Mouse (Mus musculus) liver, adult 2 months (tissue): Measurements from ENCODE around the gene Taf6l. TPM values are rescaled to one million over a fixed set of nuclear protein-coding genes. Genes with fewer than 3 reads are reported as not detected.

Experiments
- DNase-seq: peaks from one replicate; pipeline ENCODE4 v3.0.0-alpha.2; 2011; ENCODE audit warnings: low read depth, low spot score; ENCODE audit errors: extremely low read depth
- H3K27ac ChIP-seq: fragments of 200-500 bp; replicated peaks from 2 replicates; pipeline ENCODE4 v1.5.1; 2012; ENCODE audit warnings: low read depth, mild to moderate bottlenecking, control low read depth, inconsistent platforms, low read length; ENCODE audit not compliant: insufficient read depth
- H3K27me3 ChIP-seq: fragments of 200-500 bp; 2 replicates; pipeline ENCODE4 v1.6.1; 2012; ENCODE audit warnings: mild to moderate bottlenecking, moderate library complexity, low read length, inconsistent platforms; ENCODE audit not compliant: control insufficient read depth, insufficient read depth
- H3K36me3 ChIP-seq: fragments of 200-500 bp; 2 replicates; pipeline ENCODE4 v1.6.1; 2012; ENCODE audit warnings: low read length, inconsistent platforms; ENCODE audit not compliant: control insufficient read depth, insufficient read depth
- H3K4me1 ChIP-seq: fragments of 200-500 bp; 2 replicates; pipeline ENCODE4 v1.6.1; 2011; ENCODE audit warnings: low read length; ENCODE audit not compliant: control insufficient read depth, insufficient read depth
- H3K4me3 ChIP-seq: fragments of 200-500 bp; 2 replicates; pipeline ENCODE4 v1.5.1; 2011; ENCODE audit warnings: low read depth, mild to moderate bottlenecking, control low read depth, low read length, moderate library complexity; ENCODE audit not compliant: insufficient read depth
- H3K79me2 ChIP-seq: fragments of 200-500 bp; 2 replicates; pipeline ENCODE4 v1.6.1; 2012; ENCODE audit warnings: inconsistent platforms, mild to moderate bottlenecking, low read length, moderate library complexity; ENCODE audit not compliant: control insufficient read depth, insufficient read depth
- H3K9ac ChIP-seq: fragments of 200-500 bp; 2 replicates; pipeline ENCODE4 v1.6.1; 2012; ENCODE audit warnings: low read depth, mild to moderate bottlenecking, control low read depth, inconsistent platforms, low read length
- CTCF ChIP-seq: fragments of 200-500 bp; IDR thresholded peaks from 2 replicates; pipeline ENCODE4 v1.5.1; 2011; ENCODE audit warnings: low read depth, low read length, control low read depth
- POLR2A ChIP-seq: fragments of 200-500 bp; IDR thresholded peaks from 2 replicates; pipeline ENCODE4 v1.6.1; 2011; ENCODE audit warnings: low read length, control low read depth; ENCODE audit not compliant: insufficient read depth; ENCODE audit errors: extremely low read depth
- WGBS: fragments of 180-500 bp; shearing (Covaris S2); methylation state at CpG from one replicate; pipeline ENCODE4 v1.1.7; 2018; 5-methylcytosine and 5-hydroxymethylcytosine counted together
- polyA plus RNA-seq: library from polyadenylated mRNA; depleted of rRNA; stranded (reverse); fragments of >200 nt; gene quantifications from 2 replicates; pipeline ENCODE4 v1.2.3, GENCODE M21; 2012; rRNA removed
- total RNA-seq: library from RNA; depleted of rRNA; stranded (reverse); fragments of >200 nt; gene quantifications from 2 replicates; pipeline ENCODE4 v1.2.3, GENCODE M21; 2014; rRNA removed

The Taf6l gene
- total RNA-seq (4.7 and 5.2 TPM in 2 replicates), polyA plus RNA-seq (5.1 and 5.3 TPM in 2 replicates)

- peak within 1 kb of the TSS; percentile 51 for H3K27ac ChIP-seq
- WGBS = 2% methylated on average over 32 of the region's 32 CpGs
- TF ChIP-seq CTCF (peak; percentile 19; the same call in 1 of the 2 replicates), POLR2A (no peak)
- peak within 1 kb of the TSS; percentile 76 for H3K9ac ChIP-seq
- no peaks in the 10 kb centered on the region for H3K27me3 ChIP-seq
- peak within 1 kb of the TSS; percentile 66 for H3K4me3 ChIP-seq
- DNase-seq = peak; percentile 97
- H3K79me2 ChIP-seq = no peaks in the 10 kb centered on the region
- H3K4me1 ChIP-seq = peaks cover 3% of the 10 kb centered on the region; the same call in 1 of the 2 replicates
- no peaks in the 10 kb centered on the region for H3K36me3 ChIP-seq
Measured at GRCm38 (mm10) chr19:8786008-8786781, at the start of gene Taf6l. Gene Taf6l, minus strand, starts transcription at chr19:8786417.

- Histone ChIP-seq H3K4me1 (0 out of 2 replicates have a peak, but pooled peaks cover under 1% of the 10 kb centered on the region), H3K4me3 (no peak overlapping the region), H3K27me3 (no peaks in the 10 kb centered on the region), H3K79me2 (no peaks in the 10 kb centered on the region), H3K36me3 (peaks cover 58% of the 10 kb centered on the region), H3K27ac (no peak overlapping the region), H3K9ac (no peak overlapping the region)
- no peak for TF ChIP-seq CTCF
- TF ChIP-seq POLR2A = no peak
- no peak for DNase-seq
- WGBS = 81% methylated on average over 4 of the region's 4 CpGs
Measured at GRCm38 (mm10) chr19:8832971-8833370, 46.8 kb upstream of the Taf6l start.

GRCm38 (mm10) chr19:8831262-8831661 lies 45.0 kb upstream of the Taf6l start:
- Histone ChIP-seq H3K4me1 (no peaks in the 10 kb centered on the region), H3K79me2 (no peaks in the 10 kb centered on the region), H3K27me3 (no peaks in the 10 kb centered on the region), H3K36me3 (peaks cover 74% of the 10 kb centered on the region), H3K9ac (no peak overlapping the region), H3K27ac (no peak overlapping the region), H3K4me3 (no peak overlapping the region)
- no peak for TF ChIP-seq POLR2A
- TF ChIP-seq CTCF = no peak
- DNase-seq = no peak
- WGBS = 93% methylated on average over 11 of the region's 11 CpGs

- H3K9ac ChIP-seq = no peak overlapping the region
- no peaks in the 10 kb centered on the region for H3K27me3 ChIP-seq
- no peak for DNase-seq
- no peaks in the 10 kb centered on the region for H3K79me2 ChIP-seq
- no peak overlapping the region for H3K27ac ChIP-seq
- WGBS = 95% methylated on average over 8 of the region's 8 CpGs
- H3K4me3 ChIP-seq = no peak overlapping the region
- TF ChIP-seq CTCF (no peak), POLR2A (no peak)
- no peaks in the 10 kb centered on the region for H3K4me1 ChIP-seq
- H3K36me3 ChIP-seq = peaks cover 80% of the 10 kb centered on the region
Measured at GRCm38 (mm10) chr19:8830664-8831063, 44.4 kb upstream of the Taf6l start.

- Histone ChIP-seq H3K27ac (no peak within 1 kb of the TSS), H3K27me3 (no peaks in the 10 kb centered on the region), H3K9ac (no peak within 1 kb of the TSS), H3K79me2 (no peaks in the 10 kb centered on the region), H3K4me1 (no peaks in the 10 kb centered on the region), H3K36me3 (peaks cover 88% of the 10 kb centered on the region), H3K4me3 (no peak within 1 kb of the TSS)
- no peak for DNase-seq
- WGBS = 90% methylated on average over 8 of the region's 8 CpGs
- TF ChIP-seq CTCF = no peak
- TF ChIP-seq POLR2A = no peak
Measured at GRCm38 (mm10) chr19:8829660-8830059, 43.4 kb upstream of the Taf6l start, which contains the start of gene AC129217.1. Gene AC129217.1, plus strand, starts transcription at chr19:8829773.

- Histone ChIP-seq H3K79me2 (peaks cover 8% of the 10 kb centered on the region; the same call in 1 of the 2 replicates), H3K36me3 (peaks cover 48% of the 10 kb centered on the region), H3K4me1 (peaks cover 16% of the 10 kb centered on the region; the same call in 1 of the 2 replicates), H3K27me3 (no peaks in the 10 kb centered on the region), H3K9ac (no peak overlapping the region), H3K4me3 (no peak overlapping the region), H3K27ac (no peak overlapping the region)
- TF ChIP-seq POLR2A (no peak), CTCF (no peak)
- 74% methylated on average over 8 of the region's 8 CpGs for WGBS
- no peak for DNase-seq
Measured at GRCm38 (mm10) chr19:8822696-8823095, 36.5 kb upstream of the Taf6l start.
